Mouse (Mus musculus) 3134 (cell line): ENCODE data around the gene Tmem200a.

Source experiments
- DNase-seq: peaks from one replicate; pipeline ENCODE4 v3.0.0-alpha.2; 2011; ENCODE audit warnings: low spot score; ENCODE audit not compliant: insufficient read length; ENCODE audit errors: extremely low read depth

Tmem200a gene

DNA sequence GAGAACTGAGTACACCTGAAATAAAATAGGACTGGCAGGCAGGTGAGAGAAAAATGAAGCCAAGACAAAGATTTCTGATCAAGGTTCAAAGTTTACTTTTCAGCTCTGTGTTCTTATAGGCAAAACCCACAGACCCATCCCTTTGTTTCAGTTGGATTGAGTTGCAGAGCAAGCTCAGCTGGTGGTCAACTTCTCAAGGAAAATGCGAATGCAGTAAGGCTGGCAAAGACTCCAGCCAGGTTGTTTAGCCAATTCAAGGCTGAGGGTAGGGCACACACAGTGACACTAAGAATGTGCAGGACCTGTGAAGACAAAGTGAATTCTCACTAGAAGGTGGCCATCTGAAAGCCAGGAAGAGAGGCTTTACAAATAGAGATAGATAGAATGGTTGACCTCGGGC, 94.8 kb downstream of the Tmem200a start:
- no peak for DNase-seq

DNA sequence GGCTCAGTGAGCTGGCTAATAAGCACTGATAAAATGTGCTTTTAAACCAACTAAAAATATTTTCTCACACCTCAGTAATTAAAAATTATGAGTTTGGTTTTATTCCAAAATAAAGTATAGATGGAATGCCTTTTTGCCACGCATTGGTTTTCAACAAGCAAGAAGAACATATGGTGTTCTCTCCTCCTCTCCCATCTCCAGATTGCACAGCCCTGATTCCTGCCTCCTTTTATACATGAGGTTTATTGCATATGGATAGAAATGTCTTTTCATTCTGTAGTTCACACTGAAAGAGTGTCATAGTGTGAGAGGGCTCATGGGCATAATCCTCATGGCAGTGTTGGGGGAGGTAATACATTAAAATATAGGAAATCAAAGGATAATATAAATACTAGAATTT, 96.2 kb downstream of the Tmem200a start:
- DNase-seq = no peak

DNA sequence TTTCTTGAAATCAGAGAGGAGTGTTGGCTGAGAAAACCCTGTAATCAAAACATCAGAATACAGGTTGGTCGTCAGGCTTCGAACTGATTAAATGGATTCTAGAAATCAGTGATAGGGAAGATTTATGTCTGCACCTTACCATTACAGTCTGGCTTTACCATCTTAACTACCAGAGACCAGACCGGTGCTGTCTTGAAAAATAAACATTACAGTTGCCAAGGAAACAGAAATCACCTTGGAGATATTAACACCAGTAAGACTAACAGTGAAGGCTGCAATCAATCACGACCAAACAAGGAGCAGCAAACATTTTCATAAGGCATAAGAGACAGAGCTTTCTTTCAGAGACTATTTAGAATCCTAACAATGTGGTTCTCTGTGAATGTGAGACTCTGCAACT, 116.0 kb downstream of the Tmem200a start:
- no peak for DNase-seq

DNA sequence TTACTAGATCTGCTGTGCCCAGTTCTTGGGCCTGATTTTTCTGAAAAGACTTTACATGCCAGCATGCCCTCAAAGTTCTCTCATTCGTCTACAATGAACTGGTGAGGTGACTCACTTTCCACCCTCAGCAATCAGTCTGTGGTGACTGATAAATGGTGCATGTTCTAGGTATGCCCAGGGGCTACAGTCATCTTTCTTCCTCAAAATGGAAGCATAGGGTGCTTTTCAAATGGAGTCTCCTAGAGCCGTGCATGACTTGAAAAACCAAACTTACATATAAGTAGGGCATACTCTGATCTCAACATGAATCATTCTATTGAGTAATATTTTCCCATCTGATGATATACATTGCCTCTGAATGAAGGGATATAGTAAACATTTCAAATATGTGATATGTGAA, 117.8 kb downstream of the Tmem200a start:
- DNase-seq = no peak

DNA sequence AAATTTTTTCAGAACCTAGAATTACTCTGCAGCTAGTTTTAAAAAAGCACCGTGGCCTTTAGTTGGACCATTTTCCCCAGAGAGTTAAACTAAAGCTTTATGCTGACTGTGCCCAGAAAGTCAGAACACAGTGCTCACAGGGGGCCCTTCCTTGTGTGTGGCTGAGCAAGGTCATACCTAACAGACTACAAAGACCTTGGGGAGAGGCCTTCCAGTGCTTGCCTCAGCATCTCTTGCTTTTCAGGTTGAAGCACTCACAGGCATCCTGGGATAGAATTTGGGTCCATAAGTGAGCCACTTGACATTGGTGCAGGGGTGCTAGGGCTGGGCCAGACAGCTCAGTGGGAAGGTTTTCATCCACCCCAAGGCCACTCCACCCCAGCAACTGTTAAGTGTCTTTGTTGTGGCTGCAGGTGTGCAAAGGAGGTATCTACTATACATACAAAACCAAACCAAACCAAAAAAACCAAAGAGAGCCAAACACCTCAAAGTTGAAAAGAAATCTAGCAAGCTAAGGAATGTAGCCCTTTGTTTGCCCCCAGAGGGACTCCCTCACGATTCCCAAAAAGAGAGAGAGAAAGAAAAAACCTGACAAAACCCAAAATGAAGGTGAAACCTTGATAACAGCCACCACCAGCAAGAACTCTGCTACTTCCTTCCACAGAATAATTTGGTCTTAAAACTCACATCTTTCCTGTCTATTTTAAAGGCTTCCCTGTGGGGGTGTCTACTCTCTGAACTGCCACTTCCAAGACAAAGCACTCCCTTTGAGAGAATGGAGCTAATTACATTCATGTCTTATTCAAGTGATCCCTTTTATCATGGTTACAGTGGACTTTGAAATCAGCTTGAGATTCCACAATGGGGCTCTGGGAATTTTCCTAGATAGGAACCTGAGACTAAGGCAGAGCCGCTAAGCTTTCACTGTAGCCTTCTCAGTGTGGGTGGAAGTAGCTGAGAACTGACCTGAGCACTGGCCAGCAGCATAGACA, 119.8 kb downstream of the Tmem200a start:
- DNase-seq = no peak

DNA sequence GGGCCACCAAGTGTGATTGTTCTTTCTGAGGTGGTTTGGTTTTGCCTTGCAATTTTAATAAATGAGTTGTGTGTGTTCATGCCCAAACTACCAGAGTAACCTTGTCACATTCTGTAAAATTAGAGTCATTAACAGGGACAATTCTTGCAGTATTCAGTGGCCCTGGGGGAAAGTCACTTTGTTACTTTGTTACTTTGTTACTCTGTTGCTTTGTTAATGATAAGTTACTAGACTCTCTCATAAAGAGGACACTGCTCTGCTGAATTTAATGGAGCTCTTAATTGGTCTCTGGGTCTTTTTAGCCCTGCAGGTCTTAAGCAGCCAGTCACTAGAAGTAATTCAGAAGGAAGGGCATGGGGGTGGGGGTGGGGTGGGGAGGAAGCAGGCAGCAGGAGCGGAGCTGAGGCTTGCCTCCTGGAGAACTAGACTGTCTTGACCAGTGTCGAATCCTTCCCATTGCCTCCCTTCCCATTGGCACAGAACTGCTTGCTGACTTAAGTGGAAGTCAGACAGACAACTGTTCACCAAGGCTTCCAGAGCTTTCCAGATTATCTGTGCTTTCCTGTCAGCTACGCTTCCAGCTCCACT, 124.1 kb downstream of the Tmem200a start:
- DNase-seq = no peak

DNA sequence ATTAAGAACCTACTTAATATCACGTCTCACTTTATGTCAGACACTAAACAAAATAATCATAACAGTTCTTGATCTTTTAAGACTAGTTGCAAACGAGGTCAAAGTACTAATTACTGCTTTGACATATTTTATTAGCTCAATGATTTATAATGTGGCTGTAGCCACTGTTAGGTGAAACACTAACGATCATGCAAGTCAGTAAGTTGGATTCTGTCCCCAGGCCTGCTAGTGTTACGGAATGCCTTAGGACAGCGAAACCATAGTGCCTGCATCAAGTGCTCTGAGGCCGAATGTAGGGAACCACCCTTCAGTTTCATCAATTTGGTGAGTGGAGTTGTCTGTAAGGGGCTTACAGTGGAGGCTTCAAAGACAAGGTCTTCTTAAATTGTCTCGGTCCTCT, 126.0 kb downstream of the Tmem200a start:
- DNase-seq = no peak

DNA sequence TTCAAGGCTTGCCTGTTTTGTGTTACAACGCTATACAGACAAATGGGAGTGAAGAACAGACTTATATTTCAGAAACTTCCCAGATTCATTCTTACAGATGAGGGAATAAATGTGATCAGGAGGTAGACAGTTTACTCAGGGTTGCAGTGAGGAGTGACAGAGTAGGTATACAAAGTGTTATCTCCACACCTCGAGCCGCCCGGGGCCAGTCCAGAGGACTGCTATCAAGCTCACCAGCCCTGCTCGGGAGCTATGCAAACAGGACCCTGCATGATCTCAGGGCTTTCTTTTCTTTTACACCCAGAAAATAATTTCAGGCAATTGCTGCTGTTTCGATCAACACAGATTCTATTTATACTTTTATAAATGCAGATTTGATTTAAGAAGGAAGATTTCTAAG, 126.7 kb downstream of the Tmem200a start:
- no peak for DNase-seq

DNA sequence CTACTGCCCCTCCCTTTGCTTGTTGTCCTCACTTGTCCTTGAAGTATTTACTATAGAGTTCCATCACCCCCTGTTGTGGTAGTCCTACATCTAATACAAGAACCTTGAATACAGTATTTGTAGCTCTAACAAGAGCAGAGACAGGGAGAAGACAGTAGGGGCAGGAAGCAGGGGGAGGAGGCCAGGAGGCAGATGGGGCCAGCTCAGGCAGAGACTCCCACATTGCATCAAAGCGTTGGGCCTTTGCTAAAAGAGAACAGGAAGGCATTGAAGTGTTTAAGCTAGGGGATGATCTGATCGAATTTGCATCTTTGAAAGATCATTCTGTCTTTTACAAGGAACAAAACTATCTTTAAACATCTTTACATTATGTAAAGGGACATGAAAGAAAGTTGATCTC, 133.0 kb downstream of the Tmem200a start:
- no peak for DNase-seq

DNA sequence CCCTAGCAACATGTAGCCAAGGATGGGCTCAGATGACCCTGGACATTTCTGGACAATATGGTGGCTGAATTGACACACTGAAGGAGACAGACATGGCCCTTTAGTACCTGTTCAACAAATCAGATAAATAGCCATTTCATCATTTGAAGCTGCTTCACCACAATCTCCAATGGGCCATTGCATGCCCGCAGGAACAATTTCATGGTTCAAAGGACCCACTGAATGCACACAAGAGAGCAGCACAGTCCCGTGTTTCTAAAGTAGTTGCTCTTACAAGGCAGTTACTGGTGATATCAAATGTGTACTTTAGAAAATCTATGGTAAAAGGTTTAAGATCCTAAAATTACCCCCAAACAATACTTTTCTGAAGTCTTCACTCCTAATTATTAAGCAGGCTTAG, 134.2 kb downstream of the Tmem200a start:
- DNase-seq = no peak

DNA sequence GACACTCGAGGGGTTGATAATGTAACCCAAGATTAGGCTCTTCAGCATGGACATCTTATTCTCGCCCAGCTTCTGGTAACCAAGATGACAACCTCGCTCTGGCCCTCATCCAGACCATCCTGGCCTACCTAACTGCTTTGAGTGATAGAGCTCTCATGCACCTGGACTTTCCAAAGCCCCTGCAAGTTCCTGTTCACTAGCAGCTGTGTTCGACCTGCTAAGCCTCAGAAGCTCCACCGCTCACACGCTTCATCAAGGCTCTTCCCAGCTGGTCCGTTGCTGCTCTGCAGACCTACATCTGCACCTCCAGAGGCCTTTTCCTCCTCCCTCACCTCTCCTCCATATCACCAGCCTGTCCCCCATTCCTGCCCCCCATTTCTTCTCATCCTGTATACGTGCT, 147.1 kb downstream of the Tmem200a start:
- DNase-seq = no peak

DNA sequence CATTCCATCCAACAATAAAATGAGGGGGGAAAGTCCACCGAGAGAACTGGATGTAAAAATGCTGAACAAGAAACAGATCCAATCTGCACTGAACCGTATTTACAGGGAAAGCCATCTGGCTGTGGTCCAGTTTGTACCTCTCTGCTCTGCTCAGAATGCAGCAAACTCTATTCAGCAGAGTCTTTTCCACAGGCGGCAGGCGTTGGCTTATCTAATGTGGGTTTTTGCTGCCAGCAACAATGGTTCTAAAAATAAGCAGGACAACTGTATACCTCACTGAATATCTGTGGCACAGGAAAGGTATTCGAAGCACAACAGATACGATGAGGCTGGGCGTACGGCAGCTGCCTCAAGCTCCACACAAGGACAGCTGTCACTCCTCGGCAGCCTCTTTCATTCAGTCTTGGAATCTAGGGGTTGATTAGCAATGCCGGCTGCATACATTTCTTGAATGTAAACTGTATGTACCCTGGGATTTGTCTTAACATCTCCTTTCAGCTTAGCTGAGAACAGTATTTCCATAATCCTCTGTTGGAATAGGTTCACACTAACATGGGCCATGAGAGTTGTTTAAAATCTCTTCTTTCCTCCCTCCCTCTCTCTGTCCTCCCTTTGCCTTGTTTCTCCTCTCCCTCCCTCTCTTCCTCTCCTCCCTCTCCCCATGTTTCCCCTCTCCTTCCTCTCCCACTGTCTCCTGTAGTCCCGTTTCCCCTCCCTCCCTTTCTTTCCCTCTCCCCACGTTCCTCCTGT, 149.3 kb downstream of the Tmem200a start:
- DNase-seq = no peak

DNA sequence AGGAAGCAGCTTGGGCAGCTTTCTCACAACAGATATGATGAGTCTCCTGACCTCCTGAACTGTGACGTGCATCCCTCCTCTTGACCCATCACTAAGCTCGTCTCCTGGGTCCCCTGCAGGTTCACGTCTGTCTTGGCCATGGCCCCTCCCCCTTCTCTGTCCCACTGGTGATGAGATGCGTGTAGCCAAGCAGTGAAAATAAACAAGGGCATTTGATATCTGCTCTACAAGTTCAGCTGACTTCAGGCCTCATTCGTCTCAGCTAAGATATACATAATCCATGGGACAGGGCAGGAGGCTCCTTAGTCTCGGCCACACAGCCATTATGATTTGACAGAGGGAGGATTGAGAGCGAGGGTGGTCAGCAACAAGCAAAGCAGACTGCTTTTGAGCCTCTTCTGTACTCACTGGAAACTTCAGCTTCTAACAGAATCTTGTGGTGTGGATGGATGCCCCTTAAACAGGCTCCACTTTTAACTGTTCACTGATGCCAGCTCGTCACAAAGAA, 149.9 kb downstream of the Tmem200a start:
- DNase-seq = no peak

DNA sequence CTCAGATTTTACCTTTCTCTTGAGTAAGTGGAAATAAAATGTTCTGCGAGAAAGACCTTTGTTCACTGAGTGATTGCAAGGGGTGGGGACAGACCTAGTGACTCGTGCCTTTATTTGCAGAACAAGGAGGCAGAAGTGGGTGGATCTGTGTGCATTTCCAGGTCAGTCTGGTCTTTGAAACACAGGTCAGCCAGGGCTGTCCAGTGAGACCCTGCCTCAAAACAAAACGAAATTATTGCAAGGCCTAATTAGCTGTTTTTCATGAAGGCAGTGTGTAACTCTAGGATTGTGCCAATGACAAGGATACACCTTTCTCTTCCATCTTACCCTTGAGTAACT, 150.4 kb downstream of the Tmem200a start:
- DNase-seq = no peak

DNA sequence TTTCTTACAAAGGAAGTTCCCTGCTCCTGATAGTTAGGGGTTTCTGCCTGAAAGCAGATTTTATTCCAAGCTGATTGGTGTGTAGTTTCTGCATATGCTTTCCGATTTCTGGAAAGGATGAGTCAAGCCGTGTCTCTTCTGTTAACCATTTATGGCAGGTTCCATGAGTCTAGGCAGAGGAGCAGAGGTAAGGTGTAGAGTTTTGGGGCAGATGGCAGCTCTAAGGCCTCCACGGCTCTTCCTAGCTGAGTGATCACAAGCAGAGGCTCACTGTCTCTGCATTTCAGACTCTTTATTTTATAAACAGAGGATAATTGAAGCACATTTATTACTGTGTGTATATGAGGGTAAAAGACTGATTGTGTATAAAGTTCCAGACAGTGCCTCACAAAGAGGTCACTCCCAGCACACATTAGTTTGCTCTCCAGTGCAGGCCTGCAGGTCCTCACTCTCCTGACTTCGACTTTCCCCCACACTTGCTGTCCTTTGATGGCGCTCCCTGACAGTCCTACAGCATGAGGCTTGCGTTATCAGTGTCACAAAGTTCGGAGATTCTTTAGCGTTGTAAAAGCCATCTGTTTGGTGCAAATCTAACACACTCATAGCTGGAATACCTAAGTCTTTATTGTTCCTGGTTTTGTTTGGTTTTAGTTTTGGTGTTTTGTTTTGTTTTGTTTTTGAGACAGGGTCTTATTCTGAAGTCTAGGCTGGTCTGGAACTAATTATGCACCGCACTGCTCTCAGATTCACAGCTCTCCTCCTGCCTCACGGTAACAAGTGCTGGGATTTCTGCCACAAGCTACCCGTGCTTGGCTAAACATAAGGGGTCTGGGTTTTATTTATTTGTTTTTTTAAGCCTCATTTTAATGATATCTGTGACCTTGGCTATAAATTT, 151.1 kb downstream of the Tmem200a start:
- DNase-seq = no peak

DNA sequence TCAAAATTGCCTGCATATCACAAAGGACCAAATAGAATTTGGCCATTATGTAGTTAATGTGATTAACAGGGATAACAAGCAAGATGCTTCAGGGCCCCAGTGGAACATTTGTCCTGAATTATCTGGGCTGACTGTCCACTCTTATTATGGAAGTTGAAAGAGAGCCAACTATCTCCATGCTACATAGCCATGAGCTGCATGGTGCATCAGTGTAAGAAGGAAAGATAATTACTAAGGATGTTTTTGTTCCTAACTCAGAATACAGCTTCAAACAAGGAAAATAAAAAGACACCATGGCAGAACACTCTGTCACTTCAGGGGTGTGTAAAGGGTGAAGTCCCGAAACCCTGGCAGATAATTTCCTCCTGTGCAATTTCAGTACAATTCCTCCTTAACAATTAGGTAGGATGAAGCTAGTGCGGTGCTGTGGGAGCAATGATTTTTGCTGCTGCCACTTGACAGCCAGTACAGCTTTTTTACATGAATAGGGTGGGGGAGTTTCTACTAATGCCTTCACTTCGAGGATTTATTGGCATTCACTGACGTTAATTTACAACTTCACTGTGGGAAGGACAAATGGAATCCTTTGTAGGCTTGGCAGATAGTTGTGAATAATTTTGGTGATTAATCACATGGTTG, 158.1 kb downstream of the Tmem200a start:
- no peak for DNase-seq

DNA sequence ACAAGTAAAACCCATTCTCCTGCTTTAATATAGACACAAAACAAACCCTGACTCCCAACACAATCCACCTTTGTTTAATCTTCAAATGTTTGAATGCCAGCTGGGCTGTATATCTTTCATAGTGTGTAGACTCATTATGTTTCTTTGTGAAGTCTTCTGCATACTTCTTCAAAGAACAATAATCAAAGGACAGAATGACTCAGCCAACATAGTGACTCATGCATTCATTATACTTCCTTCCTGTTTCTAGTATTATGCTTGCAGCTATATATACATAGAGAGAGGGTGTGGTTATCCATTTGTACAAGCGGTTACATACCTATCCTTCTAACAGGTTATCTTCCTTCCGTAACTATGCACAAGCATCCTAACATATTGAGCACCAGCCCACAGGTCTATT, 160.7 kb downstream of the Tmem200a start:
- no peak for DNase-seq

DNA sequence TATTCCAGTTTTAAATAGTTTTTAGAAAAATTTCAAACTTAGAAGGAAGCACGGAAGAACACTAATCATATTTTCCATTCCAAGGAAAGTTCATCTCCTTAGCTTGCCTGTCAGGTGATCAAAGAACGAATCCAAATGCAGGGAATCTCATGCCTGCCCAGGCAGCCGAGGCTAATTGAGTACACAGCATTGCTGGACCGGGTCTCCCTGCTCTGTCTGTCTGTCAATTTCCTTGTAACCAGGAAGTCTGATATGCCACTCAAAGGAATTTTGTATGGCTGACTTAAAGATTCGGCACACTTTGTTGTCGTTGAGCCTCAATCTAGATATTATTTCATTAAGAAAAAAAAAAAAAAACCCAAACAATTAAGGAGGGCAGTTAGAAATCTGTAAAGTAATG, 168.6 kb downstream of the Tmem200a start:
- no peak for DNase-seq

DNA sequence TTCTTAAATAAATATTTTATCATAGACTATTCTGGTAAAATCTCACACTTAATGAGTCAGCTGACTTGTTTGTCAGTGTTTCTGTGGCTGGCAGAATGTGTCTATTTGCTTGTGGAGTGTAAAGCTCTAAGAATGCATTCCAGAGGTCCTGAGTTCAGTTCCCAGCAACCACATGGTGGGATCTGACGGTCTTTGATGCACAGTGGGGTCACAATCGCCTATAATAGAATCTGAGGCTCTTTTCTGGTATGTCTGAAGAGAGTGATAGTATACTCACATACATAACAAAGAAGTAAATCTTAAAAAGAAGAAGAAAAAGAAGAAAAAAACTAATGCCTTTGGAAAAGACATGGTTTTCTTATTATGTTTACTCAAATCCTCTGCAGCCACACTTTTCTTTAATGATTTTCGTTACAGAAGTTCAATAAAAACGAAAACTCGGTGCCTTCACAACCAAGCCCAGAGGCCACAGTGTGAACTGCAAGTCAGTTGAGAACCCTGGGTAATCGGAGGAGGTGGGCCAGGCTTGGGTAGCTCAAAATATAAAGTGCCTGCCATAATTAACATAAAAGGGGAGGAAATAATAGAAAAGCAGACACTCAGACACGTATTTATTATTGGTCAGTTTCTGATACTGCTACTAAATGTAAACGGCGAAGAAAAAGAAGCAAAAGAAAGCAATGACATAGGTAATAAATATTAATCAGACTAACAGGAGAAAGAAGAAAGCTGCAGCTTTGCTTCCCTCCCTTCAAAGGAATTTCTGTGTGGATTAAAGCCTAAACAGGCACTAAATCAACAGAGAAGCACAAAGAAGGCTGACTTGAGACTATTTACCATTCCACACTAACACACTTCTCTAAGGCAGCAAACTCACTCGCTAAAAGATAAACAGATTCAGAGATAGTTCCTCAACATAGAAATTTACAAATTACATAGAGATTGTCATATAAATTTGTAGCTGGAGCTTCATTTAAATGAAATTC, 170.5 kb downstream of the Tmem200a start:
- no peak for DNase-seq
